Mouse (Mus musculus) stomach, embryonic 15.5 days (tissue): ENCODE measurements around the gene Cabcoco1. TPM values are rescaled to one million over a fixed set of nuclear protein-coding genes. Genes with fewer than 3 reads are reported as not detected.
A peak's percentile ranks its signal among the peaks of the same experiment; 100 is the strongest.

Experiments used
- ATAC-seq: fragments of 200-750 bp; cut with Nextera tagmentation; 2 replicates; pipeline ENCODE4 v1.8.0; 2017; ENCODE audit warnings: low read depth, moderate number of reproducible peaks, moderate TSS enrichment; ENCODE audit not compliant: insufficient read depth, low FRiP score
- H3K27ac ChIP-seq: fragments of 300-500 bp; sonication (generic); 2 replicates; pipeline ENCODE4 v1.5.1; 2015; ENCODE audit warnings: mild to moderate bottlenecking, inconsistent platforms
- H3K27me3 ChIP-seq: fragments of 300-500 bp; sonication (generic); replicated peaks from 2 replicates; pipeline ENCODE4 v1.6.1; 2015; ENCODE audit warnings: inconsistent platforms
- H3K36me3 ChIP-seq: fragments of 300-500 bp; sonication (generic); 2 replicates; pipeline ENCODE4 v1.6.1; 2015; ENCODE audit warnings: inconsistent platforms
- H3K4me1 ChIP-seq: fragments of 300-500 bp; sonication (generic); 2 replicates; pipeline ENCODE4 v1.6.1; 2015; ENCODE audit warnings: inconsistent platforms
- H3K4me2 ChIP-seq: fragments of 300-500 bp; sonication (generic); 2 replicates; pipeline ENCODE4 v1.6.1; 2015; ENCODE audit warnings: mild to moderate bottlenecking, inconsistent platforms
- H3K4me3 ChIP-seq: fragments of 300-500 bp; sonication (generic); replicated peaks from 2 replicates; pipeline ENCODE4 v1.5.1; 2015; ENCODE audit warnings: inconsistent platforms
- H3K9ac ChIP-seq: fragments of 300-500 bp; sonication (generic); 2 replicates; pipeline ENCODE4 v1.6.1; 2015; ENCODE audit warnings: inconsistent platforms
- H3K9me3 ChIP-seq: fragments of 300-500 bp; sonication (generic); 2 replicates; pipeline ENCODE4 v1.6.1; 2016; ENCODE audit warnings: inconsistent platforms
- WGBS: fragments of 180-500 bp; shearing (Covaris S2); methylation state at CpG from one replicate; pipeline ENCODE4 v1.1.7; 2015; 5-methylcytosine and 5-hydroxymethylcytosine counted together
- polyA plus RNA-seq: library from polyadenylated mRNA; unstranded; fragments of >200 nt; fragmentation: Nextera tagmentation; extraction: Ambion mirVana; gene quantifications from 2 replicates; pipeline ENCODE4 v1.2.1, GENCODE M21; 2015

Cabcoco1 gene
- polyA plus RNA-seq, 1 experiment from 2014 or later: 3.1 TPM

GRCm38 (mm10) chr10:68430929-68431328, 110.8 kb downstream of the Cabcoco1 start:
- Histone ChIP-seq H3K36me3 (no peaks in the 10 kb centered on the region), H3K4me2 (no peak overlapping the region), H3K4me1 (no peaks in the 10 kb centered on the region), H3K9me3 (no peaks in the 10 kb centered on the region), H3K27ac (no peak overlapping the region), H3K4me3 (no peak overlapping the region), H3K27me3 (no peaks in the 10 kb centered on the region), H3K9ac (no peak overlapping the region)
- WGBS: 83% methylated on average over 13 of the region's 13 CpGs
- no peak for ATAC-seq

- Histone ChIP-seq H3K27ac (no peak overlapping the region), H3K4me3 (no peak overlapping the region), H3K4me2 (no peak overlapping the region), H3K36me3 (no peaks in the 10 kb centered on the region), H3K27me3 (no peaks in the 10 kb centered on the region), H3K4me1 (no peaks in the 10 kb centered on the region), H3K9me3 (no peaks in the 10 kb centered on the region), H3K9ac (no peak overlapping the region)
- no peak for ATAC-seq
- WGBS: 83% methylated on average over 7 of the region's 7 CpGs
Observed at GRCm38 (mm10) chr10:68420393-68420920, 121.2 kb downstream of the Cabcoco1 start.

DNA sequence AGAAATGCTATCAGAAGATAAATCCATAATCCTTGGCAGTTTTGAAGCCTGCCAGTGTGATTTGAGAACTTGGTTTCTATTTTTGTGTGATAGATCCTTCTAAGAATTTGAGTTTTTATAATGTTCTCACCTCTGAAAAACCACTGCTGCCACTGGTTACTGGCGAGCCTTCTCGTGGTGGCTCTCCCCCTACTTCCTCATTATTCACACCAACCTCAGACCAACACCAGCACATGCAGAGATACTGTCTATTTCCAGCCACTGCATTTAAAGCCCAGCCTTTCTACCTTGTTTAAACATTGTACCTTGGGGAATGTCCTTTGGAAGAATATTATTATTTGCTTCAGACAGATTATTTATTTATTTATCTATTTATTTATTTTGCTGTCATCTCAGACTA, 121.8 kb downstream of the Cabcoco1 start:
- H3K27me3 ChIP-seq: no peaks in the 10 kb centered on the region
- WGBS: 57% methylated on average over 2 of the region's 2 CpGs
- no peak for ATAC-seq
- no peaks in the 10 kb centered on the region for H3K36me3 ChIP-seq
- H3K9ac ChIP-seq: no peak overlapping the region
- H3K4me1 ChIP-seq: no peaks in the 10 kb centered on the region
- H3K4me3 ChIP-seq: no peak overlapping the region
- no peaks in the 10 kb centered on the region for H3K9me3 ChIP-seq
- H3K27ac ChIP-seq: no peak overlapping the region
- H3K4me2 ChIP-seq: no peak overlapping the region

- Histone ChIP-seq H3K9ac (no peak overlapping the region), H3K9me3 (no peaks in the 10 kb centered on the region), H3K4me1 (no peaks in the 10 kb centered on the region), H3K4me2 (no peak overlapping the region), H3K27me3 (no peaks in the 10 kb centered on the region), H3K36me3 (no peaks in the 10 kb centered on the region), H3K27ac (no peak overlapping the region), H3K4me3 (no peak overlapping the region)
- ATAC-seq: no peak
- 86% methylated on average over 13 of the region's 13 CpGs for WGBS
Observed at GRCm38 (mm10) chr10:68417074-68417790, 124.5 kb downstream of the Cabcoco1 start.

- no peak overlapping the region for H3K27ac ChIP-seq
- 77% methylated on average over 4 of the region's 4 CpGs for WGBS
Observed at GRCm38 (mm10) chr10:68405936-68406335, 135.8 kb downstream of the Cabcoco1 start.

DNA sequence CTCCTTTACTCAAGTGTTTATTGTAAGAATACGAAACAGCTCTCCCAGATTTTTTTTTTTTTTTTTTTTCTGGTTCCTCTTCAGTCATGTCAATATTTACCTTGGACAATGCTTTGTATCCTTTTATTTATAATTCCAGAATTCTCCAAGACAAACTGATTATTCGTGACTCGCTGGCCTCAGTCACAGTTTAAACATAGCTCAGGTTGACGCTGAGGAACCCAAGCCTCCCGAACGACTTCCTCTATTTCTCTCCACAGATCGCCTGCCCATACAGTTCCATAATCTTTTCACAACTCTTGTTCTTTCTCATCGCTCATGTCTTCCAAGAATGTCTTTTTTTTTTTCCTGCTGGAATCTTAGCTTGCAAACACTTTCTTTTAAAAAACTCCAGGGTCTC, 144.9 kb downstream of the Cabcoco1 start:
- WGBS: 34% methylated on average over 8 of the region's 8 CpGs
- Histone ChIP-seq H3K4me2 (no peak overlapping the region), H3K36me3 (no peaks in the 10 kb centered on the region), H3K27ac (no peak overlapping the region; the same call in 1 of the 2 replicates), H3K27me3 (no peaks in the 10 kb centered on the region), H3K9ac (no peak overlapping the region), H3K9me3 (no peaks in the 10 kb centered on the region), H3K4me3 (no peak overlapping the region), H3K4me1 (no peaks in the 10 kb centered on the region)
- no peak for ATAC-seq

More at GRCm38 (mm10) chr10:68405936-68406335, 135.8 kb downstream of the Cabcoco1 start:
- no peak overlapping the region for H3K4me2 ChIP-seq
- H3K9me3 ChIP-seq: no peaks in the 10 kb centered on the region
- H3K4me1 ChIP-seq: no peaks in the 10 kb centered on the region
- H3K36me3 ChIP-seq: no peaks in the 10 kb centered on the region
- no peak overlapping the region for H3K9ac ChIP-seq
- H3K27me3 ChIP-seq: no peaks in the 10 kb centered on the region
- ATAC-seq: no peak
- H3K4me3 ChIP-seq: no peak overlapping the region

GRCm38 (mm10) chr10:68396083-68396482, 145.6 kb downstream of the Cabcoco1 start:
- Histone ChIP-seq H3K4me1 (no peaks in the 10 kb centered on the region), H3K9ac (no peak overlapping the region), H3K4me2 (no peak overlapping the region), H3K27me3 (no peaks in the 10 kb centered on the region), H3K27ac (no peak overlapping the region), H3K9me3 (no peaks in the 10 kb centered on the region), H3K36me3 (no peaks in the 10 kb centered on the region), H3K4me3 (no peak overlapping the region)
- no peak for ATAC-seq
- WGBS: 24% methylated on average over 2 of the region's 2 CpGs

DNA sequence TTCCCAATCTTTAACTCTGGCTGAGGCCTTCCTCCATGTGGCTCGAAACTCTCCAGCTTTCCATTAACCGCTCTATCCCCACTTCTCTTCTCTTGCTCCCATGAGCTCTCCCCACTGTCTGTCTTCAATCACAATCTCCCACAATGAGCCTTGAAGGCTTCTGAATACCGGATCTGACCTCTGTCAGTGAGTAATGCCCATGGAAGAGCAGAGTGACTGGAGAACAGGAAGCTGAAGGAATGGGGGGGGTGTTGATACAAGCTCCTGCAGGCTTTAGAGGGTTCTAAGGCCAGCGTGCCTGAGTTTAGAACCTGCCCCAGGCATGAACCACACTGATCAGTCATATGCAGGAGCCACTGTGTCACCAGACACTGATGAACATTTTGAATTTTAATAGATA, 150.1 kb downstream of the Cabcoco1 start:
- Histone ChIP-seq H3K36me3 (no peaks in the 10 kb centered on the region), H3K4me2 (no peak overlapping the region), H3K4me1 (no peaks in the 10 kb centered on the region), H3K27me3 (no peaks in the 10 kb centered on the region), H3K27ac (no peak overlapping the region), H3K9me3 (no peaks in the 10 kb centered on the region), H3K9ac (no peak overlapping the region), H3K4me3 (no peak overlapping the region)
- 65% methylated on average over 4 of the region's 4 CpGs for WGBS
- ATAC-seq: no peak

- Histone ChIP-seq H3K27ac (no peak overlapping the region), H3K36me3 (no peaks in the 10 kb centered on the region), H3K27me3 (no peaks in the 10 kb centered on the region), H3K9ac (no peak overlapping the region), H3K4me1 (no peaks in the 10 kb centered on the region), H3K4me2 (no peak overlapping the region), H3K9me3 (no peaks in the 10 kb centered on the region), H3K4me3 (no peak overlapping the region)
- WGBS: 78% methylated on average over 4 of the region's 4 CpGs
- no peak for ATAC-seq
Observed at GRCm38 (mm10) chr10:68388802-68389201, 152.9 kb downstream of the Cabcoco1 start.

DNA sequence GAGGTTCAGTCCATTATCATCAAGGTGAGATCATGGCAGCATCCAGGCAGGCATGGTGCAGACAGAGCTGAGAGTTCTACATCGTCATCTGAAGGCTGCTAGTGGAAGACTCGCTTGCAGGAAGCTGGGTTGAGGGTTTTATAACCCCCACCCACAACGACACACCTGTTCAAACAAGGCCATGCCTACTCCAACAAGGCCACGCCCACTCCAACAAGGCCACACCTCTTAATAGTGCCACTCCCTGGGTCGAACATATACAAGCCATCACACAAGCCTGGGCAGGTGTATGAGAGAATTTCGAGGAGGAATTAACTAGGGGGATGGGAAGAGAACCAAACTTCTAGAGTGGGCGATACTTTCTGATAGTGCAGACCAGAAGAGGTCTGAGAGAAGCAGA, 153.6 kb downstream of the Cabcoco1 start:
- 68% methylated on average over 7 of the region's 7 CpGs for WGBS

More for the DNA sequence above, 153.6 kb downstream of the Cabcoco1 start:
- Histone ChIP-seq H3K9ac (no peak overlapping the region), H3K27ac (no peak overlapping the region), H3K27me3 (no peaks in the 10 kb centered on the region), H3K4me2 (no peak overlapping the region), H3K4me3 (no peak overlapping the region), H3K36me3 (no peaks in the 10 kb centered on the region), H3K4me1 (no peaks in the 10 kb centered on the region), H3K9me3 (no peaks in the 10 kb centered on the region)
- peak; percentile 56 for ATAC-seq
